Mouse (Mus musculus): ENCODE measurements at regions not wholly inside any gene's neighbourhood (a gene's known extent, or its start where the extent isn't known, plus 50 kb on each side); places are given as distances from the start of the nearest gene placed in this dataset.
"Not testable (repeated sequence)": the region's sequence is repeated elsewhere in the genome, so short reads cannot be mapped to it uniquely, and the experiment has no call there.

GRCm38 (mm10) chr2:63580489-63581139 is 396.5 kb upstream of the Kcnh7 start:
- TF ChIP-seq CTCF (IDR thresholded peaks at IDR 0.05; ENCODE audit: low read depth, low read length) (no peak), TAL1 (conservative IDR thresholded peaks at IDR 0.05; ENCODE audit: low read depth, low read length) (no peak), GATA1 (IDR thresholded peaks at IDR 0.05; ENCODE audit: borderline replicate concordance, low read length) (no peak), GATA2 (IDR thresholded peaks at IDR 0.05; ENCODE audit: borderline replicate concordance, low read depth, low read length) (no peak), POLR2AphosphoS5 (IDR thresholded peaks at IDR 0.05; ENCODE audit: insufficient replicate concordance, low read depth, low read length) (no peak)
- Histone ChIP-seq H3K9me3 (replicated peaks) (0 out of 2 replicates have a peak, but pooled peaks cover 2% of the 10 kb centered on the region), H3K4me1 (ENCODE audit: insufficient read depth, low read depth, low read length) (no peaks in the 10 kb centered on the region), H3K36me3 (replicated peaks) (no peaks in the 10 kb centered on the region), H3K27me3 (ENCODE audit: insufficient read depth, low read length) (no peaks in the 10 kb centered on the region), H3K4me3 (ENCODE audit: low read depth, low read length) (no peak overlapping the region)
- ATAC-seq (ENCODE audit: extremely low read depth, insufficient number of reproducible peaks, low FRiP score, poor library complexity, severe bottlenecking) (no peak), DNase-seq (ENCODE audit: low spot score) (no peak)

- no peaks in the 10 kb centered on the region for H3K36me3 ChIP-seq (replicated peaks)
- no peak for DNase-seq (ENCODE audit: low spot score)
- no peaks in the 10 kb centered on the region for H3K4me1 ChIP-seq (ENCODE audit: insufficient read depth, low read depth, low read length)
- peaks cover 10% of the 10 kb centered on the region; the same call in 1 of the 2 replicates for H3K9me3 ChIP-seq (replicated peaks)
- no peak overlapping the region for H3K4me3 ChIP-seq (ENCODE audit: low read depth, low read length)
- no peak for TF ChIP-seq GATA1 (IDR thresholded peaks at IDR 0.05; ENCODE audit: borderline replicate concordance, low read length)
- TF ChIP-seq GATA2 (IDR thresholded peaks at IDR 0.05; ENCODE audit: borderline replicate concordance, low read depth, low read length), result no peak
- no peak for TF ChIP-seq POLR2AphosphoS5 (IDR thresholded peaks at IDR 0.05; ENCODE audit: insufficient replicate concordance, low read depth, low read length)
- no peak for TF ChIP-seq TAL1 (conservative IDR thresholded peaks at IDR 0.05; ENCODE audit: low read depth, low read length)
- TF ChIP-seq CTCF (IDR thresholded peaks at IDR 0.05; ENCODE audit: low read depth, low read length), result no peak
- ATAC-seq (ENCODE audit: extremely low read depth, insufficient number of reproducible peaks, low FRiP score, poor library complexity, severe bottlenecking), result no peak
- H3K27me3 ChIP-seq (ENCODE audit: insufficient read depth, low read length), result no peaks in the 10 kb centered on the region
Measured at GRCm38 (mm10) chr2:63575172-63575571, 391.1 kb upstream of the Kcnh7 start.

DNA sequence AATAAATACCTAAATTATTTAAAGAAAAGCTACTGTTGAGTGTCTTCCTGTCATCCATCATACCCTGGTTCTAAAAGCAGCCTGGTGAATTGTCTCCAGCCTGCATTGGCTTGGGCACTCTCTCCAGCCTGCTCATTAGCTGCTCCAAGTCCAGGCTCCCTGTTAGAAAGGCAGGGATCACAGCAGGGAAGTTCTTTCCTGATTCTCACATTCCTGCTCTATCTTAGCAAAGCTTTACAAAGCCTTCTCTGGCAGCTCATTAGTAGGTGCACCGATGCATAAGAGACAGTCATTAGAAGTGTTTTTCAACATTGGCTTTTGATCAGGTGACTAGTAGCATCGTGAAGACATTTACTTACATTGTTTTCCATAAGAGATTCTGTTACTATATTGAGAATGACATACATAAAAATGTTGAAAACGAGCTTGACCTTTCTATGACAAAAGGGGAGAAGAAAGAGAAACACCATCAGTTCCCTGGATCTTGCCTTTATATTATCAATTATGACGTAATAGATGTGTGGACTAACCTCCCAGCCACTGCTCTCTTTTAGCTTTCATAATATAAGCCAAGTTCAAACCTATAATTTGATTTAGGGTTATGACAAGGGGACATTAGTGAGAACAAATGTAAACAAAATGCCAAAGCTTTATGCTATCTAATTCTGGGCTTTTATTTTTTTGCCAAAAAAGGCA is 390.1 kb upstream of the Kcnh7 start:
- Histone ChIP-seq H3K27me3 (ENCODE audit: insufficient read depth, low read length) (no peaks in the 10 kb centered on the region), H3K4me1 (ENCODE audit: insufficient read depth, low read depth, low read length) (no peaks in the 10 kb centered on the region), H3K4me3 (ENCODE audit: low read depth, low read length) (no peak overlapping the region), H3K9me3 (replicated peaks) (peaks cover 10% of the 10 kb centered on the region; the same call in 1 of the 2 replicates), H3K36me3 (replicated peaks) (no peaks in the 10 kb centered on the region)
- TF ChIP-seq POLR2AphosphoS5 (IDR thresholded peaks at IDR 0.05; ENCODE audit: insufficient replicate concordance, low read depth, low read length) (no peak), CTCF (IDR thresholded peaks at IDR 0.05; ENCODE audit: low read depth, low read length) (no peak), GATA2 (IDR thresholded peaks at IDR 0.05; ENCODE audit: borderline replicate concordance, low read depth, low read length) (no peak), GATA1 (IDR thresholded peaks at IDR 0.05; ENCODE audit: borderline replicate concordance, low read length) (no peak), TAL1 (conservative IDR thresholded peaks at IDR 0.05; ENCODE audit: low read depth, low read length) (no peak)
- DNase-seq (ENCODE audit: low spot score), result no peak
- no peak for ATAC-seq (ENCODE audit: extremely low read depth, insufficient number of reproducible peaks, low FRiP score, poor library complexity, severe bottlenecking)

DNA sequence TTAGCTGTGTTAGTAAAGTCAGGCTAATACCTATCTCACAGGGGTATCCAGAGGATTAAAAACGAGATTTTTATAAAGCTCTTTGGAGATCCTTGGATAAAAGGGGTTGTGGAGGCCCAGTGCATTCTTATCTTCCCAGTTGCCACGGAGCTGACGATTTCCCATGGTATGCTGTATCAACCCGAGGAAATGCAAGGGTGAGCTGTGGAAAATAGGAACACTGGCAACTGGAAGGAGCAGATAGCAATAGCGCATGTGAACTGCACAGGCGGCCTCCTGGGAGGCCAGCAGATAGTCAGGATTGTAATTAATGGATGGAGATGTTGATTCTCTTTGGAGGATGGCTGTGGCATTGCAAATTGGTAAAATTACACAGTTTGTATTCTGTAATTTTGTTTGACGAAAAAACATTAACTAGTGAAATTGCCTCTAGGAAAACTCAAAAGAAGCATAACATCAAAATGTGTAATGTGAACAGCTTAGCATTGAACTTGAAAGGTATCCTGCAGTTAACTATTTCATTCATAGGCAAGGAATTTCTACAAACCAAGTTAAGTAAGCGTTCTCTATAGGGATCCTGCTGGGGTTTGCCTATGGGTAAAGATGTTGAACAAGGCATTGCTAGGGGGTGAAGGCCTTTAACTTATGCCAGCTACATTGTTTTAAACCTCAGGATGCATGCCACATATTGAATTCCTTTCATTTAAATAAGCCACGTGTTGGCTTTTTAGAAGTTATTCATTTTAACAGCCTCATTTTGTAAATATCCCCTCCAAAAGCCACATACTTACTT is 389.1 kb upstream of the Kcnh7 start:
- H3K27me3 ChIP-seq (ENCODE audit: insufficient read depth, low read length), result no peaks in the 10 kb centered on the region
- H3K9me3 ChIP-seq (replicated peaks), result peaks cover 10% of the 10 kb centered on the region; the same call in 1 of the 2 replicates
- TF ChIP-seq GATA2 (IDR thresholded peaks at IDR 0.05; ENCODE audit: borderline replicate concordance, low read depth, low read length) (no peak), CTCF (IDR thresholded peaks at IDR 0.05; ENCODE audit: low read depth, low read length) (no peak), TAL1 (conservative IDR thresholded peaks at IDR 0.05; ENCODE audit: low read depth, low read length) (no peak), GATA1 (IDR thresholded peaks at IDR 0.05; ENCODE audit: borderline replicate concordance, low read length) (no peak), POLR2AphosphoS5 (IDR thresholded peaks at IDR 0.05; ENCODE audit: insufficient replicate concordance, low read depth, low read length) (no peak)
- no peak overlapping the region for H3K4me3 ChIP-seq (ENCODE audit: low read depth, low read length)
- no peaks in the 10 kb centered on the region for H3K4me1 ChIP-seq (ENCODE audit: insufficient read depth, low read depth, low read length)
- no peaks in the 10 kb centered on the region for H3K36me3 ChIP-seq (replicated peaks)
- ATAC-seq (ENCODE audit: extremely low read depth, insufficient number of reproducible peaks, low FRiP score, poor library complexity, severe bottlenecking) (no peak; the same call in 1 of the 2 replicates), DNase-seq (ENCODE audit: low spot score) (no peak)

GRCm38 (mm10) chr2:63556858-63557419 is 372.9 kb upstream of the Kcnh7 start:
- ATAC-seq (ENCODE audit: extremely low read depth, insufficient number of reproducible peaks, low FRiP score, poor library complexity, severe bottlenecking) (no peak), DNase-seq (ENCODE audit: low spot score) (no peak)
- no peaks in the 10 kb centered on the region for H3K36me3 ChIP-seq (replicated peaks)
- no peak overlapping the region for H3K4me3 ChIP-seq (ENCODE audit: low read depth, low read length)
- TF ChIP-seq TAL1 (conservative IDR thresholded peaks at IDR 0.05; ENCODE audit: low read depth, low read length), result no peak
- TF ChIP-seq POLR2AphosphoS5 (IDR thresholded peaks at IDR 0.05; ENCODE audit: insufficient replicate concordance, low read depth, low read length), result no peak
- no peak for TF ChIP-seq CTCF (IDR thresholded peaks at IDR 0.05; ENCODE audit: low read depth, low read length)
- no peak for TF ChIP-seq GATA1 (IDR thresholded peaks at IDR 0.05; ENCODE audit: borderline replicate concordance, low read length)
- no peak for TF ChIP-seq GATA2 (IDR thresholded peaks at IDR 0.05; ENCODE audit: borderline replicate concordance, low read depth, low read length)
- H3K27me3 ChIP-seq (ENCODE audit: insufficient read depth, low read length), result no peaks in the 10 kb centered on the region
- no peaks in the 10 kb centered on the region for H3K4me1 ChIP-seq (ENCODE audit: insufficient read depth, low read depth, low read length)
- H3K9me3 ChIP-seq (replicated peaks), result peaks cover 15% of the 10 kb centered on the region

DNA sequence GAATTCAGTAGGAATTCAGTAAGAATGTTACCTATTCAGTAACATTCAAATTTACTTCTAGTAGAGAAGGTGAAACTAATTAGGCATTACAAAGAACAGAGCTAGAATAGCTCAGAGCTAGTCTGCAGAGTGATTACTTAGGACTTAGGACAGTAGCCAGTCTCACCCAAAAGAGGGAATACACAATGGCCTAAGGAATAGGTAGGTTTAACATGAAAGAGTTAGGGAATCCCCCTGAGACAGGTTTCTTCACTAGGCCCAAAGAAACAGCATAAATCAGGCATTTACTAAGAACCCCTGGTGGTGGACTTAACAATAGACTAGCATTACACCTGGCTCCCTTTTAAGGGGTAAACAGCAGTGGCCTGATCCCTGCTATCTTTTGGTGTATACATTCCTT is 357.7 kb upstream of the Kcnh7 start:
- H3K4me1 ChIP-seq (ENCODE audit: insufficient read depth, low read depth, low read length); DNase-seq (ENCODE audit: low spot score); ATAC-seq (ENCODE audit: extremely low read depth, insufficient number of reproducible peaks, low FRiP score, poor library complexity, severe bottlenecking); H3K9me3 ChIP-seq (replicated peaks); H3K36me3 ChIP-seq (replicated peaks); H3K4me3 ChIP-seq (ENCODE audit: low read depth, low read length); H3K27me3 ChIP-seq (ENCODE audit: insufficient read depth, low read length): not testable (repeated sequence)

All from G1E (cell line).